Comparison of ENCODE assay signal across 17 mouse cellular contexts in genomic region chr9:114578646-114579045, GRCm38 (mm10). TPM values are rescaled to one million over a fixed set of nuclear protein-coding genes. Genes with fewer than 3 reads are reported as not detected.
DNase-seq lines count a peak whose midpoint lies in the region; ATAC-seq and TF ChIP-seq lines count a peak whose summit lies in the region.
"Had no signal": no experiment of that assay in that cellular context is flagged by ENCODE, and none has a peak within 500 bp of the region (broad histone marks: within the 10 kb centered on the region; RNA-seq: fewer than 3 reads in every experiment).

No protein-coding gene starts in this region.

- peak; percentile 76 to 86 for TF ChIP-seq EP300 in MEL (IDR thresholded peaks at IDR 0.05; ENCODE audit: low read depth in 1 of 2, low read length in 2 of 2)
- peak; percentile 54 for TF ChIP-seq EP300 in liver, postnatal 0 days (IDR thresholded peaks at IDR 0.05; ENCODE audit: low read depth)

- no peak for ATAC-seq in hindbrain, postnatal 0 days
- ATAC-seq in limb, embryonic 12.5 days (ENCODE audit: insufficient number of reproducible peaks, insufficient read depth, low FRiP score, low TSS enrichment, low read depth), result no peak
- ATAC-seq in liver, postnatal 0 days, result 0 out of 2 replicates have a peak, but pooled peaks have one; percentile 23
- ATAC-seq in forebrain, embryonic 11.5 days (replicated peaks; ENCODE audit: low FRiP score), result no peak
- ATAC-seq: activated CD4-positive, CD25-positive, alpha-beta regulatory T cell, adult 4 months; midbrain, embryonic 13.5 days had no signal

- no peak for DNase-seq in hindbrain, embryonic 10.5 days (ENCODE audit: low spot score)
- DNase-seq in hindbrain, postnatal 0 days (ENCODE audit: low spot score), result no peak
- DNase-seq in MEL (ENCODE audit: low read depth, low spot score), result peak; percentile 69
- no peak for DNase-seq in liver, postnatal 0 days
- no peak for DNase-seq in urinary bladder, adult 2 months (ENCODE audit: low spot score)
- no peak for DNase-seq in forebrain, embryonic 11.5 days (ENCODE audit: low spot score)
- DNase-seq: cerebellum, adult 11 months; cerebellum, postnatal 36 days; heart, postnatal 4 days; kidney, adult 8-10 months; kidney, postnatal 36 days; lung, postnatal 4 days; thymus, postnatal 4 days had no signal

- no peak for TF ChIP-seq RAD21 in MEL (IDR thresholded peaks at IDR 0.05; ENCODE audit: low read depth, low read length)

- H3K9ac ChIP-seq in hindbrain, postnatal 0 days (replicated peaks; ENCODE audit: low read length), result no peak overlapping the region
- 0 out of 2 replicates have a peak overlapping the region, but pooled peaks have one; percentile 19 for H3K9ac ChIP-seq in MEL (ENCODE audit: control insufficient read depth, low read depth, low read length, poor library complexity, severe bottlenecking)
- no peak overlapping the region for H3K9ac ChIP-seq in limb, embryonic 12.5 days (replicated peaks)
- no peak overlapping the region for H3K9ac ChIP-seq in liver, postnatal 0 days (replicated peaks)
- no peak overlapping the region for H3K9ac ChIP-seq in forebrain, embryonic 11.5 days (ENCODE audit: low read length)
- H3K9ac ChIP-seq: embryonic facial prominence, embryonic 13.5 days; midbrain, embryonic 13.5 days had no signal

- no peaks in the 10 kb centered on the region for H3K9me3 ChIP-seq in hindbrain, embryonic 10.5 days
- H3K9me3 ChIP-seq in hindbrain, postnatal 0 days (ENCODE audit: low read length), result no peaks in the 10 kb centered on the region
- no peaks in the 10 kb centered on the region for H3K9me3 ChIP-seq in MEL (replicated peaks; ENCODE audit: insufficient read depth, low read length)
- H3K9me3 ChIP-seq in limb, embryonic 12.5 days, result no peaks in the 10 kb centered on the region
- H3K9me3 ChIP-seq in liver, postnatal 0 days (ENCODE audit: low read length), result no peaks in the 10 kb centered on the region
- H3K9me3 ChIP-seq in forebrain, embryonic 11.5 days (ENCODE audit: control insufficient read depth, low read length), result no peaks in the 10 kb centered on the region
- H3K9me3 ChIP-seq: embryonic facial prominence, embryonic 13.5 days; midbrain, embryonic 13.5 days had no signal

- TF ChIP-seq CTCF in hindbrain, postnatal 0 days (IDR thresholded peaks at IDR 0.05; ENCODE audit: low read depth), result no peak
- TF ChIP-seq CTCF in MEL (IDR thresholded peaks at IDR 0.05 in 2 of 3, conservative IDR thresholded peaks at IDR 0.05 in 1 of 3; ENCODE audit: control insufficient read depth in 1 of 3, insufficient read depth in 1 of 3, low read depth in 2 of 3, low read length in 3 of 3, poor library complexity in 1 of 3, severe bottlenecking in 1 of 3), result no peak
- no peak for TF ChIP-seq CTCF in liver, postnatal 0 days (IDR thresholded peaks at IDR 0.05; ENCODE audit: low read depth)

- 76% methylated on average over 11 of the region's 11 CpGs for WGBS in hindbrain, embryonic 10.5 days
- WGBS in hindbrain, postnatal 0 days, result 78% methylated on average over 11 of the region's 11 CpGs
- 47% methylated on average over 11 of the region's 11 CpGs for WGBS in limb, embryonic 12.5 days
- WGBS in liver, postnatal 0 days (ENCODE audit: insufficient replicate concordance), result 33% methylated on average over 11 of the region's 11 CpGs
- WGBS in forebrain, embryonic 11.5 days, result 89% methylated on average over 11 of the region's 11 CpGs

- peaks cover 3% of the 10 kb centered on the region; the same call in 1 of the 2 replicates for H3K4me1 ChIP-seq in hindbrain, embryonic 10.5 days (replicated peaks)
- H3K4me1 ChIP-seq in hindbrain, postnatal 0 days (ENCODE audit: insufficient read depth, low read length), result no peaks in the 10 kb centered on the region
- peaks cover 3 to 12% of the 10 kb centered on the region in 2 experiments for H3K4me1 ChIP-seq in MEL (ENCODE audit: control insufficient read depth in 1 of 2, insufficient read depth in 2 of 2, low read length in 2 of 2)
- H3K4me1 ChIP-seq in limb, embryonic 12.5 days (replicated peaks), result peaks cover 14% of the 10 kb centered on the region
- H3K4me1 ChIP-seq in liver, postnatal 0 days (ENCODE audit: insufficient read depth), result no peaks in the 10 kb centered on the region
- H3K4me1 ChIP-seq in forebrain, embryonic 11.5 days (replicated peaks; ENCODE audit: control insufficient read depth, insufficient read depth, low read length), result no peaks in the 10 kb centered on the region
- H3K4me1 ChIP-seq: embryonic facial prominence, embryonic 13.5 days; midbrain, embryonic 13.5 days had no signal

- TF ChIP-seq POLR2A in MEL (IDR thresholded peaks at IDR 0.05; ENCODE audit: control insufficient read depth in 1 of 2, insufficient read depth in 1 of 2, low read depth in 1 of 2, low read length in 2 of 2, poor library complexity in 1 of 2), result no peak

- H3K36me3 ChIP-seq in hindbrain, embryonic 10.5 days, result no peaks in the 10 kb centered on the region
- H3K36me3 ChIP-seq in hindbrain, postnatal 0 days (ENCODE audit: insufficient read depth, low read length), result no peaks in the 10 kb centered on the region
- H3K36me3 ChIP-seq in MEL (ENCODE audit: control insufficient read depth in 1 of 2, insufficient read depth in 2 of 2, low read length in 2 of 2), result peaks cover 0 to 8% of the 10 kb centered on the region in 2 experiments; a peak in 2 of 4 replicates
- no peaks in the 10 kb centered on the region for H3K36me3 ChIP-seq in limb, embryonic 12.5 days
- no peaks in the 10 kb centered on the region for H3K36me3 ChIP-seq in liver, postnatal 0 days (replicated peaks; ENCODE audit: insufficient read depth, low read length)
- no peaks in the 10 kb centered on the region for H3K36me3 ChIP-seq in forebrain, embryonic 11.5 days (ENCODE audit: control insufficient read depth, insufficient read depth, low read length)
- H3K36me3 ChIP-seq: embryonic facial prominence, embryonic 13.5 days; midbrain, embryonic 13.5 days had no signal

- no peak overlapping the region for H3K4me3 ChIP-seq in hindbrain, embryonic 10.5 days
- no peak overlapping the region for H3K4me3 ChIP-seq in hindbrain, postnatal 0 days (ENCODE audit: low read length)
- no peak overlapping the region for H3K4me3 ChIP-seq in MEL (ENCODE audit: control insufficient read depth in 1 of 2, insufficient read depth in 1 of 2, low read depth in 2 of 2, low read length in 2 of 2)
- H3K4me3 ChIP-seq in limb, embryonic 12.5 days (replicated peaks), result no peak overlapping the region
- no peak overlapping the region for H3K4me3 ChIP-seq in liver, postnatal 0 days (ENCODE audit: low read depth, low read length)
- H3K4me3 ChIP-seq in forebrain, embryonic 11.5 days (ENCODE audit: low read depth, low read length), result no peak overlapping the region
- H3K4me3 ChIP-seq: embryonic facial prominence, embryonic 13.5 days; midbrain, embryonic 13.5 days had no signal

- H3K79me2 ChIP-seq in MEL (ENCODE audit: control insufficient read depth, insufficient read depth, low read length, poor library complexity), result no peaks in the 10 kb centered on the region

- no peaks in the 10 kb centered on the region for H3K27me3 ChIP-seq in hindbrain, embryonic 10.5 days (ENCODE audit: insufficient read depth, poor library complexity, severe bottlenecking)
- H3K27me3 ChIP-seq in hindbrain, postnatal 0 days (ENCODE audit: insufficient read depth, low read length), result no peaks in the 10 kb centered on the region
- no peaks in the 10 kb centered on the region for H3K27me3 ChIP-seq in MEL (ENCODE audit: control insufficient read depth in 1 of 2, insufficient read depth in 2 of 2, low read length in 2 of 2)
- no peaks in the 10 kb centered on the region for H3K27me3 ChIP-seq in limb, embryonic 12.5 days
- H3K27me3 ChIP-seq in liver, postnatal 0 days (ENCODE audit: insufficient read depth, low read length), result no peaks in the 10 kb centered on the region
- no peaks in the 10 kb centered on the region for H3K27me3 ChIP-seq in forebrain, embryonic 11.5 days (ENCODE audit: control insufficient read depth, insufficient read depth, low read length)
- H3K27me3 ChIP-seq: embryonic facial prominence, embryonic 13.5 days had no signal

- 0 out of 2 replicates have a peak overlapping the region, but pooled peaks have one; percentile 24 for H3K27ac ChIP-seq in hindbrain, embryonic 10.5 days
- no peak overlapping the region for H3K27ac ChIP-seq in hindbrain, postnatal 0 days
- no peak overlapping the region for H3K27ac ChIP-seq in MEL (ENCODE audit: control insufficient read depth, low read depth, low read length)
- H3K27ac ChIP-seq in limb, embryonic 12.5 days, result peak overlapping the region; percentile 73
- H3K27ac ChIP-seq in liver, postnatal 0 days (ENCODE audit: low read depth), result no peak overlapping the region
- no peak overlapping the region for H3K27ac ChIP-seq in forebrain, embryonic 11.5 days (ENCODE audit: low read depth, low read length)
- H3K27ac ChIP-seq: embryonic facial prominence, embryonic 13.5 days; midbrain, embryonic 13.5 days had no signal

- no peak overlapping the region for H3K4me2 ChIP-seq in hindbrain, postnatal 0 days (ENCODE audit: low read depth, low read length)
- H3K4me2 ChIP-seq in limb, embryonic 12.5 days, result peak overlapping the region; percentile 20
- peak overlapping the region; percentile 3; the same call in 1 of the 2 replicates for H3K4me2 ChIP-seq in liver, postnatal 0 days (ENCODE audit: low read depth, low read length)
- H3K4me2 ChIP-seq in forebrain, embryonic 11.5 days (ENCODE audit: low read depth, low read length, severe bottlenecking), result no peak overlapping the region
- H3K4me2 ChIP-seq: embryonic facial prominence, embryonic 13.5 days; midbrain, embryonic 13.5 days had no signal

TF ChIP-seq in MEL, 35 proteins besides CTCF, POLR2A, EP300 and RAD21 (continues in another document):
- TF ChIP-seq MXI1 (IDR thresholded peaks at IDR 0.05; ENCODE audit: low read depth, low read length), result peak; percentile 27; the same call in 1 of the 2 replicates
- no peak for TF ChIP-seq ZKSCAN1 (IDR thresholded peaks at IDR 0.05; ENCODE audit: low read depth, low read length)
- peak; percentile 60 for TF ChIP-seq TAL1 (IDR thresholded peaks at IDR 0.05; ENCODE audit: low read length)
- TF ChIP-seq BHLHE40 (IDR thresholded peaks at IDR 0.05; ENCODE audit: borderline replicate concordance, low read depth, low read length), result peak; percentile 11; the same call in 1 of the 2 replicates
- TF ChIP-seq TBP (IDR thresholded peaks at IDR 0.05; ENCODE audit: low read depth, low read length), result 0 out of 2 replicates have a peak, but pooled peaks have one; percentile 27

RNA-seq across cellular contexts. Expression of gene Trim71, which starts 14.5 kb away (rescaled TPM):
- 3.8 and 8.3 TPM in 2 replicates for polyA plus RNA-seq in hindbrain, embryonic 10.5 days (2016; fragmentation: Nextera tagmentation; extraction: Ambion mirVana)
- 0.10 and 0.25 TPM in 2 replicates for total RNA-seq in hindbrain, postnatal 0 days (2014; rRNA removed)
- 0.20 and 0.24 TPM in 2 replicates for polyA plus RNA-seq in hindbrain, postnatal 0 days (2015; fragmentation: Nextera tagmentation; extraction: Ambion mirVana)
- not detected in 2 replicates for total RNA-seq in MEL (2012; rRNA removed)
- not detected for polyA plus RNA-seq in MEL (2012; ENCODE audit: insufficient read depth in 1 of 2, insufficient read length in 2 of 2, low read depth in 1 of 2, low replicate concordance in 2 of 2, missing spikeins in 1 of 2)
- 1.6 and 2.3 TPM in 2 replicates for polyA plus RNA-seq in limb, embryonic 12.5 days (2016; fragmentation: Nextera tagmentation; extraction: Ambion mirVana)
- 0.05 and 0.06 TPM in 2 replicates for polyA plus RNA-seq in liver, postnatal 0 days (2015; fragmentation: Nextera tagmentation; extraction: Ambion mirVana)
- 0.23 and 0.28 TPM in 2 replicates for polyA plus RNA-seq in urinary bladder, adult 2 months (2012; rRNA removed)
- polyA plus RNA-seq in forebrain, embryonic 11.5 days (2014; fragmentation: Nextera tagmentation; extraction: Ambion mirVana), result 1.5 and 1.6 TPM in 2 replicates
- total RNA-seq: heart, postnatal 4 days had no signal

Comparison
In these comparisons a context has a peak if more than half of its experiments do, and no peak if none do; other contexts are left out.
1. H3K27ac ChIP-seq: peak in hindbrain, embryonic 10.5 days (single experiment) and limb, embryonic 12.5 days (single experiment); none in hindbrain, postnatal 0 days (single experiment), MEL (single experiment), liver, postnatal 0 days (single experiment) and forebrain, embryonic 11.5 days (single experiment).
2. H3K4me2 ChIP-seq: peak in limb, embryonic 12.5 days (single experiment) and liver, postnatal 0 days (single experiment); none in hindbrain, postnatal 0 days (single experiment) and forebrain, embryonic 11.5 days (single experiment).